Comparison of ENCODE assay signal across 9 mouse cellular contexts in the genomic region with DNA sequence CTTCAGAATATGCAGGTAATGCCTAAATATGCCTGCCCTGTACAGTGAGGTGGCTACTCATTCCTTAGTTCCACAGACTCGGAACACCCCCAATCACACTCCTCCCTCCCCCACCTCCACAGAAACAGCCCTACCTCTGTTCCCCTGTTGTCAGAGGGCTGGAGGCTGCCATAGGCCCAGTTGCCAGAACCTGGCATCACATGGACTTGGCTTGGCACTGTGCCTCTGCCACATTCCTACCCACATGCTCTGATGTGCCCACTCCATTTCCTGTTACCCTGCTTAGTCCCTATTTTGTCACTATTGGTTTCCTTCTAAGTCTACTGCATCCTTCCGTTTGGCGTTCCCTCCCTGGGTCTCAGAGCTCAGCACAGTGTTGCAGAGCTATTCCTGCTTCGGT. TPM values are rescaled to one million over a fixed set of nuclear protein-coding genes. Genes with fewer than 3 reads are reported as not detected.
DNase-seq lines count a peak whose midpoint lies in the region; ATAC-seq and TF ChIP-seq lines count a peak whose summit lies in the region.
"Had no signal": no experiment of that assay in that cellular context is flagged by ENCODE, and none has a peak within 500 bp of the region (broad histone marks: within the 10 kb centered on the region; RNA-seq: fewer than 3 reads in every experiment).

No protein-coding gene starts in this region.

- no peak for TF ChIP-seq POLR2A in lung, adult 2 months (IDR thresholded peaks at IDR 0.05; ENCODE audit: borderline replicate concordance, extremely low read depth, low read depth, low read length)

- H3K4me2 ChIP-seq in forebrain, postnatal 0 days (ENCODE audit: low read depth) = no peak overlapping the region
- no peak overlapping the region for H3K4me2 ChIP-seq in forebrain, embryonic 11.5 days (ENCODE audit: low read depth, low read length, severe bottlenecking)

- TF ChIP-seq CTCF in forebrain, postnatal 0 days (IDR thresholded peaks at IDR 0.05; ENCODE audit: low read depth) = no peak
- no peak for TF ChIP-seq CTCF in lung, adult 2 months (IDR thresholded peaks at IDR 0.05; ENCODE audit: insufficient read depth, low read length)

- H3K36me3 ChIP-seq in forebrain, postnatal 0 days (ENCODE audit: insufficient read depth) = peaks cover 21% of the 10 kb centered on the region
- H3K36me3 ChIP-seq in forebrain, embryonic 11.5 days (ENCODE audit: control insufficient read depth, insufficient read depth, low read length) = no peaks in the 10 kb centered on the region

- H3K9me3 ChIP-seq in forebrain, postnatal 0 days (ENCODE audit: low read length) = no peaks in the 10 kb centered on the region
- H3K9me3 ChIP-seq in forebrain, embryonic 11.5 days (ENCODE audit: control insufficient read depth, low read length) = no peaks in the 10 kb centered on the region
- H3K9me3 ChIP-seq: megakaryocyte, embryonic 14.5 days had no signal

- WGBS in forebrain, postnatal 0 days = 80% methylated on average over 4 of the region's 4 CpGs
- whole genome bisulfite sequencing in forebrain, embryonic 11.5 days = 99% methylated on average over 4 of the region's 4 CpGs
- 39% methylated on average over 4 of the region's 4 CpGs for WGBS in lung, adult 2 months

- DNase-seq in forebrain, postnatal 0 days = peak; percentile 14
- no peak for DNase-seq in forebrain, embryonic 11.5 days (ENCODE audit: low spot score)
- peak; percentile 33 to 51 for DNase-seq in lung, adult 18-20 months
- no peak for DNase-seq in lung, adult 2 months
- DNase-seq in layer of hippocampus, adult 8-10 months (ENCODE audit: low spot score in 2 of 2) = peak; percentile 49 to 61
- DNase-seq in naive thymus-derived CD4-positive, alpha-beta T cell, adult 2 months (ENCODE audit: low read depth) = peak; percentile 35
- no peak for DNase-seq in testis, postnatal 10 days (ENCODE audit: low spot score)
- DNase-seq in retina, postnatal 1 day = no peak

- ATAC-seq in forebrain, postnatal 0 days = peak; percentile 42; the same call in 1 of the 2 replicates
- ATAC-seq in forebrain, embryonic 11.5 days (replicated peaks; ENCODE audit: low FRiP score) = no peak

- no peaks in the 10 kb centered on the region for H3K27me3 ChIP-seq in forebrain, postnatal 0 days (ENCODE audit: insufficient read depth, low read length)
- H3K27me3 ChIP-seq in forebrain, embryonic 11.5 days (ENCODE audit: control insufficient read depth, insufficient read depth, low read length) = no peaks in the 10 kb centered on the region
- H3K27me3 ChIP-seq: megakaryocyte, embryonic 14.5 days had no signal

- no peak overlapping the region for H3K4me3 ChIP-seq in forebrain, postnatal 0 days (ENCODE audit: low read depth, low read length)
- H3K4me3 ChIP-seq in forebrain, embryonic 11.5 days (ENCODE audit: low read depth, low read length) = no peak overlapping the region
- no peak overlapping the region for H3K4me3 ChIP-seq in lung, adult 2 months (replicated peaks; ENCODE audit: extremely low read depth, low read depth, low read length)
- H3K4me3 ChIP-seq: megakaryocyte, embryonic 14.5 days had no signal

- no peaks in the 10 kb centered on the region for H3K4me1 ChIP-seq in forebrain, postnatal 0 days (ENCODE audit: insufficient read depth)
- H3K4me1 ChIP-seq in forebrain, embryonic 11.5 days (replicated peaks; ENCODE audit: control insufficient read depth, insufficient read depth, low read length) = no peaks in the 10 kb centered on the region
- peaks cover 20% of the 10 kb centered on the region for H3K4me1 ChIP-seq in lung, adult 2 months (ENCODE audit: control insufficient read depth, insufficient read depth, low read length)

- H3K9ac ChIP-seq in forebrain, postnatal 0 days = no peak overlapping the region
- H3K9ac ChIP-seq in forebrain, embryonic 11.5 days (ENCODE audit: low read length) = no peak overlapping the region

- no peak overlapping the region for H3K27ac ChIP-seq in forebrain, postnatal 0 days (ENCODE audit: low read depth, low read length)
- H3K27ac ChIP-seq in forebrain, embryonic 11.5 days (ENCODE audit: low read depth, low read length) = no peak overlapping the region

RNA-seq across cellular contexts. Expression of a gene that starts 55.8 kb away (rescaled TPM):
- total RNA-seq in forebrain, postnatal 0 days (2014; rRNA removed) = 105 and 112 TPM in 2 replicates
- polyA plus RNA-seq in forebrain, postnatal 0 days (2015; fragmentation: Nextera tagmentation; extraction: Ambion mirVana) = 196 and 282 TPM in 2 replicates
- 251 and 261 TPM in 2 replicates for polyA plus RNA-seq in forebrain, embryonic 11.5 days (2014; fragmentation: Nextera tagmentation; extraction: Ambion mirVana)
- polyA plus RNA-seq in lung, adult 2 months (2012; rRNA removed) = 11.7 and 26.5 TPM in 2 replicates
- 100 to 1,000 TPM; 148 to 170 (median 156) TPM for total RNA-seq in layer of hippocampus, adult 8-10 months (2022)

RNA-seq across cellular contexts. Expression of a gene that starts 56.5 kb away (rescaled TPM):
- 10.6 and 11.0 TPM in 2 replicates for total RNA-seq in forebrain, postnatal 0 days (2014; rRNA removed)
- polyA plus RNA-seq in forebrain, postnatal 0 days (2015; fragmentation: Nextera tagmentation; extraction: Ambion mirVana) = 6.9 and 7.4 TPM in 2 replicates
- polyA plus RNA-seq in forebrain, embryonic 11.5 days (2014; fragmentation: Nextera tagmentation; extraction: Ambion mirVana) = 20.9 and 22.7 TPM in 2 replicates
- polyA plus RNA-seq in lung, adult 2 months (2012; rRNA removed) = 29.1 and 32.6 TPM in 2 replicates
- 10 to 100 TPM; 17.7 to 24.5 (median 21.4) TPM for total RNA-seq in layer of hippocampus, adult 8-10 months (2022)

Comparison
In these comparisons a context has a peak if more than half of its experiments do, and no peak if none do; other contexts are left out.
1. DNase-seq: peak in forebrain, postnatal 0 days (single experiment), lung, adult 18-20 months (2 of 2), layer of hippocampus, adult 8-10 months (2 of 2) and naive thymus-derived CD4-positive, alpha-beta T cell, adult 2 months (single experiment); none in forebrain, embryonic 11.5 days (single experiment), lung, adult 2 months (single experiment), testis, postnatal 10 days (single experiment) and retina, postnatal 1 day (single experiment).